Mouse (Mus musculus) cerebellum, adult 2 months (tissue): ENCODE measurements at regions not wholly inside any gene's neighbourhood (a gene's known extent, or its start where the extent isn't known, plus 50 kb on each side); places are given as distances from the start of the nearest gene placed in this dataset.

Experiments
- CTCF ChIP-seq: fragments of 200-500 bp; IDR thresholded peaks from 2 replicates; pipeline ENCODE4 v1.5.1; 2011; ENCODE audit warnings: low read depth, mild to moderate bottlenecking, control low read depth, low read length, moderate library complexity, borderline replicate concordance; ENCODE audit not compliant: insufficient read depth
- POLR2A ChIP-seq: fragments of 200-500 bp; IDR thresholded peaks from 2 replicates; pipeline ENCODE4 v1.6.1; 2011; ENCODE audit warnings: low read length, control low read depth, borderline replicate concordance; ENCODE audit not compliant: insufficient read depth

- TF ChIP-seq CTCF (no peak), POLR2A (no peak)
These were observed 652.5 kb upstream of the Fam160b2 start for GRCm38 (mm10) chr14:71252136-71252535.
